Mouse (Mus musculus): Measurements from ENCODE around the gene Dcpp1.
A peak's percentile ranks its signal among the peaks of the same experiment; 100 is the strongest.

GRCm38 (mm10) chr17:23924531-23925007 is 43.9 kb downstream of the Dcpp1 start:
- TF ChIP-seq POLR2A (IDR thresholded peaks at IDR 0.05; ENCODE audit: insufficient read depth, low read depth, low read length) (peak; percentile 72), EP300 (IDR thresholded peaks at IDR 0.05; ENCODE audit: insufficient read depth, low read depth, low read length) (no peak), CTCF (IDR thresholded peaks at IDR 0.05) (peak; percentile 27; the same call in 1 of the 2 replicates)
